Mouse (Mus musculus) spleen, embryonic (tissue): ENCODE results near the gene Cldn6.

ENCODE experiments used
- CTCF ChIA-PET: fragments of 350-600 bp; sonication (Branson Sonifier 250); formaldehyde crosslinking; loops from one replicate; lab custom pipeline; 2022; lab: Charles Lee

The Cldn6 gene

GRCm38 (mm10) chr17:23674271-23674952 lies 4.6 kb upstream of the Cldn6 start:
- CTCF ChIA-PET = no interaction called here

- CTCF ChIA-PET = no interaction called here
These were observed 3.9 kb upstream of the Cldn6 start for GRCm38 (mm10) chr17:23675127-23675526.

- CTCF ChIA-PET = no interaction called here
These were observed 3.3 kb upstream of the Cldn6 start for GRCm38 (mm10) chr17:23675564-23676281.

- CTCF ChIA-PET = no interaction called here
These were observed 2.5 kb upstream of the Cldn6 start for GRCm38 (mm10) chr17:23676473-23677031.

- CTCF ChIA-PET = no interaction called here
These were observed 1.8 kb upstream of the Cldn6 start, which contains the start of gene Tnfrsf12a for GRCm38 (mm10) chr17:23677236-23677679. Tnfrsf12a (minus strand) TSS chr17:23677468.

- CTCF ChIA-PET = no interaction called here
These were observed 1.3 kb downstream of the Cldn6 start for GRCm38 (mm10) chr17:23680336-23680735.

- CTCF ChIA-PET = no interaction called here
These were observed 2.0 kb downstream of the Cldn6 start for GRCm38 (mm10) chr17:23681086-23681485.

GRCm38 (mm10) chr17:23682092-23682491 lies 3.0 kb downstream of the Cldn6 start:
- CTCF ChIA-PET = interaction anchor here (1.1 kb wide), 1 partner anchor 22 kb away, joined by 4 read pairs; no protein-coding TSS in a partner anchor

- CTCF ChIA-PET = interaction anchor here (1.1 kb wide), 1 partner anchor 22 kb away, joined by 4 read pairs; no protein-coding TSS in a partner anchor
These were observed 3.5 kb downstream of the Cldn6 start for GRCm38 (mm10) chr17:23682530-23682929.

- CTCF ChIA-PET = no interaction called here
These were observed 4.2 kb downstream of the Cldn6 start for GRCm38 (mm10) chr17:23683226-23683625.

- CTCF ChIA-PET = no interaction called here
These were observed 5.0 kb downstream of the Cldn6 start, which contains the start of gene Cldn9 for GRCm38 (mm10) chr17:23683856-23684672. Cldn9 (minus strand) TSS chr17:23684026.

GRCm38 (mm10) chr17:23694491-23694890 lies 15.4 kb downstream of the Cldn6 start:
- CTCF ChIA-PET = no interaction called here

- CTCF ChIA-PET = no interaction called here
These were observed 16.8 kb downstream of the Cldn6 start for GRCm38 (mm10) chr17:23695801-23696200.

GRCm38 (mm10) chr17:23699131-23700077 lies 20.4 kb downstream of the Cldn6 start:
- CTCF ChIA-PET = interaction anchor here (0.5 to 1.2 kb wide), 3 partner anchors 38 to 266 kb away, joined by 3 to 5 read pairs (median 3); partner anchors contain the start of gene Bicdl2

- CTCF ChIA-PET = interaction anchor here (1.2 kb wide), 1 partner anchor 39 kb away, joined by 5 read pairs; the partner anchor contains the start of gene Bicdl2
These were observed 21.0 kb downstream of the Cldn6 start for GRCm38 (mm10) chr17:23700079-23700478.

GRCm38 (mm10) chr17:23703301-23703700 lies 24.3 kb downstream of the Cldn6 start:
- CTCF ChIA-PET = no interaction called here

GRCm38 (mm10) chr17:23704741-23705140 lies 25.7 kb downstream of the Cldn6 start:
- CTCF ChIA-PET = interaction anchor here (1.1 kb wide), 1 partner anchor 22 kb away, joined by 4 read pairs; no protein-coding TSS in a partner anchor

- CTCF ChIA-PET = interaction anchor here (0.5 kb wide), 2 partner anchors 33 to 61 kb away, joined by 4 to 7 read pairs; no protein-coding TSS in a partner anchor
These were observed 26.6 kb downstream of the Cldn6 start for GRCm38 (mm10) chr17:23705525-23706104.

GRCm38 (mm10) chr17:23706212-23706611 lies 27.2 kb downstream of the Cldn6 start:
- CTCF ChIA-PET = interaction anchor here (0.5 to 0.6 kb wide), 2 partner anchors 48 to 62 kb away, joined by 4 read pairs; no protein-coding TSS in a partner anchor
